Mouse (Mus musculus) midbrain, embryonic 11.5 days (tissue): ENCODE results near the gene Olfr358. TPM values are rescaled to one million over a fixed set of nuclear protein-coding genes. Genes with fewer than 3 reads are reported as not detected.

Experiments used
- ATAC-seq: fragments of 200-750 bp; cut with Nextera tagmentation; 2 replicates; pipeline ENCODE4 v1.8.0; 2017; ENCODE audit warnings: moderate TSS enrichment, moderate library complexity; ENCODE audit not compliant: low FRiP score
- DNase-seq: peaks from one replicate; pipeline ENCODE4 v3.0.0; 2015; ENCODE audit warnings: low spot score; ENCODE audit errors: missing footprints
- H3K27ac ChIP-seq: fragments of 300-500 bp; sonication (generic); 2 replicates; pipeline ENCODE4 v1.5.1; 2014; ENCODE audit warnings: low read depth, low read length
- H3K27me3 ChIP-seq: fragments of 300-500 bp; sonication (generic); 2 replicates; pipeline ENCODE4 v1.6.1; 2014; ENCODE audit warnings: mild to moderate bottlenecking, low read length, moderate library complexity, mixed read lengths; ENCODE audit not compliant: control insufficient read depth, insufficient read depth
- H3K36me3 ChIP-seq: fragments of 300-500 bp; sonication (generic); 2 replicates; pipeline ENCODE4 v1.6.1; 2014; ENCODE audit warnings: mild to moderate bottlenecking, low read length, moderate library complexity, mixed read lengths; ENCODE audit not compliant: control insufficient read depth, insufficient read depth
- H3K4me1 ChIP-seq: fragments of 300-500 bp; sonication (generic); 2 replicates; pipeline ENCODE4 v1.6.1; 2014; ENCODE audit warnings: low read length; ENCODE audit not compliant: control insufficient read depth, insufficient read depth
- H3K4me2 ChIP-seq: fragments of 300-500 bp; sonication (generic); 2 replicates; pipeline ENCODE4 v1.6.1; 2014; ENCODE audit warnings: mild to moderate bottlenecking, moderate library complexity
- H3K4me3 ChIP-seq: fragments of 300-500 bp; sonication (generic); 2 replicates; pipeline ENCODE4 v1.5.1; 2014; ENCODE audit warnings: low read depth, low read length
- H3K9ac ChIP-seq: fragments of 300-500 bp; sonication (generic); 2 replicates; pipeline ENCODE4 v1.6.1; 2014; ENCODE audit warnings: low read length
- H3K9me3 ChIP-seq: fragments of 300-500 bp; sonication (generic); 2 replicates; pipeline ENCODE4 v1.6.1; 2016; ENCODE audit warnings: low read length; ENCODE audit not compliant: control insufficient read depth
- WGBS: fragments of 180-500 bp; shearing (Covaris S2); extraction: QIAGEN DNeasy Blood & Tissue Kit; methylation state at CpG from one replicate; pipeline ENCODE4 v1.1.7; 2014; 5-methylcytosine and 5-hydroxymethylcytosine counted together
- polyA plus RNA-seq: library from polyadenylated mRNA; unstranded; fragments of >200 nt; fragmentation: Nextera tagmentation; extraction: Ambion mirVana; gene quantifications from 2 replicates; pipeline ENCODE4 v1.2.1, GENCODE M21; 2014

The Olfr358 gene
- polyA plus RNA-seq, result not detected in 2 replicates

DNA sequence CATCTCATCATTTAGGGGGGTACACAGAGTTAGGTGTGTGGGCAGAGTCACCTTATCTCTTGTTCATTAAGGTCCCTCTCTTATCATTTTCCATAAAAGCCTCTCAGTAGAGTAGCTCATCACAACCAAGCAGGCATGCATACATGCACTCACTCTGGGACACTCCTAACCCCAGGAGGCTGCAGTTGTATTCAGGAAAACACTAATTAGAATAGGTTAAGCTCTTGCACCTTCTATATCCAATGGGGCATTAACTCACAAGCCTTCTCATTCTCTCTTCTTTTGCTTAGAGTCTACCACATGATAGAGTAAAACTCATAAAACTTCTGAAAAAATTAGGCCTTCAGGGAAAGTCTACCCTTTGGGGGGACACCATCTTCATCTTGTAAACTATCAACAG is at the start of gene Olfr358:
TSS of gene Olfr358 (minus strand) at position 101 of the 400 bp plus-strand sequence.
- Histone ChIP-seq H3K4me2 (no peak within 1 kb of the TSS), H3K4me3 (no peak within 1 kb of the TSS), H3K4me1 (no peaks in the 10 kb centered on the region), H3K27ac (no peak within 1 kb of the TSS), H3K9me3 (peaks cover 4% of the 10 kb centered on the region; the same call in 1 of the 2 replicates), H3K9ac (no peak within 1 kb of the TSS), H3K27me3 (no peaks in the 10 kb centered on the region), H3K36me3 (no peaks in the 10 kb centered on the region)
- ATAC-seq (no peak), DNase-seq (no peak)

DNA sequence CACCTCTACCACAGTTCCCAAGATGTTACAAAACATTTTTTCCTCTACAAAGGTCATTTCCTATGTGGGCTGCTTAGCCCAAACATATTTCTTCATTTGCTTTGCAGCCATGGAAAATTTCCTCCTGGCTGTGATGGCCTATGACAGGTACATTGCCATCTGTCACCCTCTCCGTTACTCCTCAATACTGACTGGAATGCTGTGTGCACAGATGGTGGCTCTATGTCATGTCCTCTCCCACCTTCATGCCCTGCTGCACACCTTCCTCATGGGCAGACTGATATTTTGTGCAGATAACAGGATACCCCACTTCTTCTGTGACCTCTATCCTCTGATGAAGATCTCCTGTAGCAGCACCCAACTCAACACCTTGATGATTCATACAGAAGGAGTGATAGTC is 12.1 kb downstream of the Olfr358 start:
- H3K4me2 ChIP-seq, result no peak overlapping the region
- H3K27ac ChIP-seq, result no peak overlapping the region
- ATAC-seq, result no peak
- peaks cover 3% of the 10 kb centered on the region; the same call in 1 of the 2 replicates for H3K9me3 ChIP-seq
- no peaks in the 10 kb centered on the region for H3K4me1 ChIP-seq
- no peak overlapping the region for H3K4me3 ChIP-seq
- no peak for DNase-seq
- no peak overlapping the region for H3K9ac ChIP-seq
- 85% methylated on average over 1 of the region's 1 CpGs for WGBS
- H3K27me3 ChIP-seq, result no peaks in the 10 kb centered on the region
- H3K36me3 ChIP-seq, result no peaks in the 10 kb centered on the region

- no peak for ATAC-seq
- Histone ChIP-seq H3K9ac (no peak within 1 kb of the TSS), H3K27ac (no peak within 1 kb of the TSS), H3K4me2 (no peak within 1 kb of the TSS), H3K9me3 (peaks cover 3% of the 10 kb centered on the region; the same call in 1 of the 2 replicates), H3K36me3 (no peaks in the 10 kb centered on the region), H3K4me3 (no peak within 1 kb of the TSS), H3K4me1 (no peaks in the 10 kb centered on the region), H3K27me3 (no peaks in the 10 kb centered on the region)
- 58% methylated on average over 1 of the region's 1 CpGs for WGBS
- DNase-seq, result no peak
Observed at GRCm38 (mm10) chr2:36993527-36993926, 15.6 kb downstream of the Olfr358 start, which contains the start of gene Olfr357. Olfr357 (plus strand) TSS chr2:36993827.

Other genes starting within 250 kb of the Olfr358 start
- not detected in 2 replicates for gene Olfr348, start 225.1 kb downstream of the Olfr358 start, polyA plus RNA-seq
- gene Olfr50, start 218.8 kb downstream of the Olfr358 start, polyA plus RNA-seq, result not detected in 2 replicates
- not detected in 2 replicates for gene Olfr3, start 192.3 kb downstream of the Olfr358 start, polyA plus RNA-seq
- gene Olfr350, start 163.0 kb downstream of the Olfr358 start, polyA plus RNA-seq, result not detected in 2 replicates
- gene Olfr351, start 146.7 kb downstream of the Olfr358 start, polyA plus RNA-seq, result not detected in 2 replicates
- gene Olfr352, start 140.9 kb downstream of the Olfr358 start, polyA plus RNA-seq, result not detected in 2 replicates
- gene Olfr353, start 116.4 kb downstream of the Olfr358 start, polyA plus RNA-seq, result not detected in 2 replicates
- not detected in 2 replicates for gene Olfr354, start 103.7 kb downstream of the Olfr358 start, polyA plus RNA-seq
- gene Olfr355, start 80.4 kb downstream of the Olfr358 start, polyA plus RNA-seq, result not detected in 2 replicates
- gene Olfr356, start 72.2 kb downstream of the Olfr358 start, polyA plus RNA-seq, result not detected in 2 replicates
- gene Olfr357, start 15.5 kb downstream of the Olfr358 start, polyA plus RNA-seq, result not detected in 2 replicates
- not detected in 2 replicates for gene Olfr360, start 56.4 kb upstream of the Olfr358 start, polyA plus RNA-seq
- gene Olfr361, start 80.0 kb upstream of the Olfr358 start, polyA plus RNA-seq, result not detected in 2 replicates
- not detected in 2 replicates for gene Olfr362, start 108.6 kb upstream of the Olfr358 start, polyA plus RNA-seq
- gene Olfr364-ps1, start 130.0 kb upstream of the Olfr358 start, polyA plus RNA-seq, result not detected in 2 replicates
- not detected in 2 replicates for gene Olfr365, start 178.9 kb upstream of the Olfr358 start, polyA plus RNA-seq
- gene Olfr366, start 202.2 kb upstream of the Olfr358 start, polyA plus RNA-seq, result not detected in 2 replicates